Mouse (Mus musculus) midbrain, embryonic 10.5 days (tissue): Measurements from ENCODE around the gene Fnbp1. TPM values are rescaled to one million over a fixed set of nuclear protein-coding genes. Genes with fewer than 3 reads are reported as not detected.

Source experiments
- DNase-seq: peaks from one replicate; pipeline ENCODE4 v3.0.0-alpha.2; 2017; ENCODE audit warnings: low spot score
- H3K27ac ChIP-seq: fragments of 300-500 bp; sonication (generic); replicated peaks from 2 replicates; pipeline ENCODE4 v1.5.1; 2016; ENCODE audit warnings: mild to moderate bottlenecking
- H3K27me3 ChIP-seq: fragments of 300-500 bp; sonication (generic); 2 replicates; pipeline ENCODE4 v1.6.1; 2016; ENCODE audit warnings: low read depth, mild to moderate bottlenecking; ENCODE audit not compliant: poor library complexity, severe bottlenecking
- H3K36me3 ChIP-seq: fragments of 300-500 bp; sonication (generic); 2 replicates; pipeline ENCODE4 v1.6.1; 2016; ENCODE audit warnings: mild to moderate bottlenecking, moderate library complexity
- H3K4me1 ChIP-seq: fragments of 300-500 bp; sonication (generic); 2 replicates; pipeline ENCODE4 v1.6.1; 2016
- H3K4me3 ChIP-seq: fragments of 300-500 bp; sonication (generic); 2 replicates; pipeline ENCODE4 v1.5.1; 2016; ENCODE audit warnings: mild to moderate bottlenecking, moderate library complexity
- H3K9me3 ChIP-seq: fragments of 300-500 bp; sonication (generic); replicated peaks from 2 replicates; pipeline ENCODE4 v1.6.1; 2016; ENCODE audit warnings: mild to moderate bottlenecking
- WGBS: fragments of 180-500 bp; shearing (Covaris S2); methylation state at CpG from one replicate; pipeline ENCODE4 v1.1.7; 2016; 5-methylcytosine and 5-hydroxymethylcytosine counted together
- polyA plus RNA-seq: library from polyadenylated mRNA; unstranded; fragments of >200 nt; fragmentation: Nextera tagmentation; extraction: Ambion mirVana; gene quantifications from 2 replicates; pipeline ENCODE4 v1.2.1, GENCODE M21; 2016

Fnbp1 gene
- polyA plus RNA-seq, 1 experiment from 2014 or later, result 11.8 TPM

GRCm38 (mm10) chr2:31143768-31144695 is 2.2 kb upstream of the Fnbp1 start:
- DNase-seq, result no peak
- H3K9me3 ChIP-seq, result no peaks in the 10 kb centered on the region
- H3K4me3 ChIP-seq, result no peak overlapping the region
- 82% methylated on average over 16 of the region's 16 CpGs for WGBS
- peaks cover 21% of the 10 kb centered on the region for H3K4me1 ChIP-seq
- H3K27ac ChIP-seq, result no peak overlapping the region
- H3K36me3 ChIP-seq, result peaks cover 26% of the 10 kb centered on the region
- peaks cover 41% of the 10 kb centered on the region for H3K27me3 ChIP-seq

DNA sequence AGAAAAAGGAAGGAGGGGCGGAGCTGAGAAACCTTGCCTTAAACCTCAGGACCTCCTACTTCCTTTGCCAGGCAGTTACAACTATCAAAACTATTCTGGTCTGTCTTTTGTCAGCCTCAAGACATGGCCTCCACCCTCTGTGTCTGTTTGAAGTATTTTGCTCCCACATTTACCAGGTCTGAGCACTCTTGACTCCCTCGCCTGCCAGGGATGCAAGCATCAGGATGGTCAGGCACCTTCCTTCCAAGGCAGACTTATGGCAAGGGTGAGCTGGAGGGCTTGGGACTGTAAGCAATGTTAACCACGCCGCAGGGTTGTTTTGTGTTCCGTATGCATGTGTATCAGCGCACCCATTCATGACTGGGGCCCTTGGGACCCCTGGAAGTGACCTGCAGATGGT is 1.5 kb upstream of the Fnbp1 start:
- Histone ChIP-seq H3K27me3 (peaks cover 41% of the 10 kb centered on the region), H3K4me3 (no peak overlapping the region), H3K27ac (no peak overlapping the region), H3K36me3 (peaks cover 26% of the 10 kb centered on the region), H3K9me3 (no peaks in the 10 kb centered on the region), H3K4me1 (peaks cover 21% of the 10 kb centered on the region)
- DNase-seq, result no peak
- 79% methylated on average over 6 of the region's 6 CpGs for WGBS

DNA sequence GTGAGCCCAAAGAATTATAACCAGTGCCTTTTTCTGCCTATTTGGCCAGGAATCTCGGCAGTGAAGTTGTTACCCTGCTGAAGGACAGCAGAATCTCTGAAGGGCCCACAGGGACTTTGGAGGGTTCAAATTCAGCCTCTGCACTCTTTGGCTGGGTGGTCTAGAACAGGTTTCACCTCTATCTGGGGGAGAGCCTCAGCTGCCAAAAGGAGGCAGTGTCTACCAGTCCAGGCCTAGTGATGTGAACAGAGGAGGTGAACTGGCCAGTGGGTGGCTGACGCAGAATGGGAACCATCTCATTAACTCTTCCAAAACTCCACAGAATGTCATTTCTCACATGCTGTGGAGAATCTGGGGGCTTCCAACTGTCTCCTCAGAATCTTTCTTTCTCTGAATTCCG is 697 bp upstream of the Fnbp1 start:
- 46% methylated on average over 3 of the region's 3 CpGs for WGBS
- Histone ChIP-seq H3K4me1 (peaks cover 21% of the 10 kb centered on the region), H3K9me3 (no peaks in the 10 kb centered on the region), H3K4me3 (peak overlapping the region; percentile 90), H3K36me3 (peaks cover 20% of the 10 kb centered on the region), H3K27ac (no peak overlapping the region), H3K27me3 (peaks cover 41% of the 10 kb centered on the region)
- DNase-seq, result no peak

- peak overlapping the region; percentile 88 for H3K27ac ChIP-seq
- no peaks in the 10 kb centered on the region for H3K9me3 ChIP-seq
- H3K4me1 ChIP-seq, result peaks cover 21% of the 10 kb centered on the region
- peaks cover 11% of the 10 kb centered on the region for H3K36me3 ChIP-seq
- H3K4me3 ChIP-seq, result peak overlapping the region; percentile 90
- peak; percentile 38 for DNase-seq
- under 1% methylated on average over 76 of the region's 78 CpGs for WGBS
- peaks cover 41% of the 10 kb centered on the region for H3K27me3 ChIP-seq
Observed at GRCm38 (mm10) chr2:31141074-31141866, 538 bp downstream of the Fnbp1 start.

- Histone ChIP-seq H3K4me1 (peaks cover 26% of the 10 kb centered on the region), H3K27ac (peak overlapping the region; percentile 88; the same call in 1 of the 2 replicates), H3K36me3 (peaks cover 6% of the 10 kb centered on the region; the same call in 1 of the 2 replicates), H3K4me3 (peak overlapping the region; percentile 90), H3K9me3 (no peaks in the 10 kb centered on the region), H3K27me3 (peaks cover 41% of the 10 kb centered on the region)
- no peak for DNase-seq
- WGBS, result 9% methylated on average over 10 of the region's 10 CpGs
Observed at GRCm38 (mm10) chr2:31140772-31141073, 1.1 kb downstream of the Fnbp1 start.

- 84% methylated on average over 12 of the region's 12 CpGs for WGBS
- peak overlapping the region; percentile 90; the same call in 1 of the 2 replicates for H3K4me3 ChIP-seq
- H3K36me3 ChIP-seq, result peaks cover 3% of the 10 kb centered on the region; the same call in 1 of the 2 replicates
- no peak overlapping the region for H3K27ac ChIP-seq
- peaks cover 41% of the 10 kb centered on the region for H3K27me3 ChIP-seq
- no peaks in the 10 kb centered on the region for H3K9me3 ChIP-seq
- H3K4me1 ChIP-seq, result peaks cover 31% of the 10 kb centered on the region
- DNase-seq, result no peak
Observed at GRCm38 (mm10) chr2:31139991-31140771, 1.6 kb downstream of the Fnbp1 start.

DNA sequence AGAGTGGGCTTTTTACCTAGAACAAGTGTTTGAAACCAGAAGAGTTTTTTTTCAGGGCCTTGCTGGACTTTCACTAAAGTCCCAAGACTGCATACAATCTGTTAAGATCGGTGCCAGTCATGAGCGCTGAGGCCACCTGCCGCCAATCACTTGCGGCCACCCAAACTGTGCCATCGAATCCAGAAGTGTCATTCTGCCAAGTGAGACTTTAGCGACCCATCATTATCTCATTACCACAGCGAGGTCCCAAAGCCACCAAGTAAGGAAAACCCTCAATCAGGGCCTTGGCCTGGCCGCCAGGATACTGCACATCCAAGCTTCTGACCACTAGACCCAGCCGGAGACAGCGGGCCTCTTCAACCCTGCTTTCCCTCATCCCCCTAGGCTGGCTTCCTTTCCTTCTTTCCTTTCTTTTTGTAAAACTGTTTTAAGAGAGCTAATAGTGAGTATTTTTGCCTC is 2.6 kb downstream of the Fnbp1 start:
- Histone ChIP-seq H3K36me3 (no peaks in the 10 kb centered on the region), H3K27ac (no peak overlapping the region), H3K9me3 (no peaks in the 10 kb centered on the region), H3K4me1 (peaks cover 37% of the 10 kb centered on the region), H3K4me3 (no peak overlapping the region), H3K27me3 (peaks cover 38% of the 10 kb centered on the region)
- 93% methylated on average over 10 of the region's 10 CpGs for WGBS
- DNase-seq, result no peak

DNA sequence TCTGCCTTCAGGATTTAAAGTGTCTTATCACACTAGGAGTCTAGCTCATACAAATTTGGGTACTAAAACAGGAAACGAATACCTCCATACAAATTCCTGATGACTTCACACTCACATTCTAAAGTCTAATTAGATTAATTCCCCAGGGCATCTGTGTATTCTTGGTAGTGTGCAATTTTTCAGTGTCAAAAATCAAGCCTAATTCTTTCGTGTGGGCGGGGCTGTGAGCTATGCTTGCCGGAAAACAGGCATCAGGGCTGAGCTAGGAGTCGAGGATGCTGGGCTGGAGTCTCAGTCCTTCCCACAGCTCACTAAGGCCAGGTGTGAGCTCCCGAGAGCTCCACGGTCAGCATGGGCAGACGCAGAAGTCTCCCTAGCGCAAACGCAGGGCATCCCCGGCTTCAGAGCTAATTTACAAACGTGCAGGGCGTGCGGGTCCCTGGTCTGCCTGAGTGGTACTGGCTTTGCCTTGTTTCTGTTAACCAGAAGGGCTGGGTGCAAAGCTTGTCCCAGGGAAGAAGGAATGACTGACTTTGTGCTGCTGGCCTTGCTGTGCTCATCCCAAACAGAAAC is 4.7 kb downstream of the Fnbp1 start:
- no peak for DNase-seq
- 82% methylated on average over 14 of the region's 14 CpGs for WGBS
- Histone ChIP-seq H3K4me1 (peaks cover 46% of the 10 kb centered on the region), H3K4me3 (no peak overlapping the region), H3K27me3 (peaks cover 17% of the 10 kb centered on the region), H3K9me3 (no peaks in the 10 kb centered on the region), H3K36me3 (no peaks in the 10 kb centered on the region), H3K27ac (no peak overlapping the region)

- Histone ChIP-seq H3K27me3 (peaks cover 16% of the 10 kb centered on the region), H3K4me1 (peaks cover 38% of the 10 kb centered on the region), H3K9me3 (no peaks in the 10 kb centered on the region), H3K4me3 (no peak overlapping the region), H3K27ac (no peak overlapping the region), H3K36me3 (no peaks in the 10 kb centered on the region)
- 79% methylated on average over 13 of the region's 13 CpGs for WGBS
- DNase-seq, result no peak
Observed at GRCm38 (mm10) chr2:31136338-31136737, 5.5 kb downstream of the Fnbp1 start.

DNA sequence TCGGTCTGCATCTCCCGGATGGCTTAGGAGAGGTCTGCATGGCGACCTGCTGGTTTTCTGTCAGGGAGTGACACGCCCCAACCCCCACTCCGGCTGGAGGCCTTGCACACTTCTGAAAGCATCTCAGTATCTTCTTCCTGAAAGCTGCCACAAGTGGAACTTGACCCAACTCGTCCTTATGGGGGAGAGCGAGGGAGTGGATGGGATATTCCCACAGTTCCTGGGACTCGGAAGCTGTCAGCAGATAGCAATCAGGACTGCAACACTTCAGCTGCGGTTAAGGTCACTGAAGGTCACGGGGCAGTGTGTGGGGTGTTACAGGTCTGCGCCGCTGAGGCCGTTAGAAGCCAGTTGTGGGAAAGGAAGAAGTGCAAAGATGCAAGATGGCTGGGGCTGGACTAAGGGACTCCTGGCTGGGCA is 6.3 kb downstream of the Fnbp1 start:
- no peak overlapping the region for H3K4me3 ChIP-seq
- DNase-seq, result no peak
- peaks cover 37% of the 10 kb centered on the region for H3K4me1 ChIP-seq
- H3K27me3 ChIP-seq, result peaks cover 8% of the 10 kb centered on the region
- no peak overlapping the region for H3K27ac ChIP-seq
- H3K36me3 ChIP-seq, result no peaks in the 10 kb centered on the region
- H3K9me3 ChIP-seq, result no peaks in the 10 kb centered on the region
- WGBS, result 61% methylated on average over 13 of the region's 13 CpGs

DNA sequence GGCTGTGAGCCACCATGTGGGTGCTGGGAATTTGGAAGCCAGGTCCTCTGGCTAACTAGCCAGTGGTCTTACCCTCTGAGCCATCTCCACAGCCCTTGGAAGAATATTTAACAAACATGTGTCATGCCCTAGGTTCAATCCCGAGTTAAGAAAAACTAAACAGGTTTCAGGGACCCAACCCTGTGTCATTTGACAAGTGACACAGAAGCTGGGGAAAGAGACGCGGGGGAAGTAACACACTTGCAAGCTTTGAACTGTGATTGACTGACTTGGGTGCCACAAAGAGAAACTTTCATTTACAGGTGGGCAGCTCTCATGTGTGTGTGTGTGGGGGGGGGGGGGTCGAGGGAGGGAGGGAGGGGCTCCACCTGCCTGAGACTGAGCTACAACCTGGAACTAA is 7.8 kb downstream of the Fnbp1 start:
- Histone ChIP-seq H3K4me3 (no peak overlapping the region), H3K9me3 (no peaks in the 10 kb centered on the region), H3K27me3 (no peaks in the 10 kb centered on the region), H3K27ac (no peak overlapping the region), H3K36me3 (no peaks in the 10 kb centered on the region), H3K4me1 (peaks cover 36% of the 10 kb centered on the region)
- DNase-seq, result no peak
- 86% methylated on average over 4 of the region's 4 CpGs for WGBS

DNA sequence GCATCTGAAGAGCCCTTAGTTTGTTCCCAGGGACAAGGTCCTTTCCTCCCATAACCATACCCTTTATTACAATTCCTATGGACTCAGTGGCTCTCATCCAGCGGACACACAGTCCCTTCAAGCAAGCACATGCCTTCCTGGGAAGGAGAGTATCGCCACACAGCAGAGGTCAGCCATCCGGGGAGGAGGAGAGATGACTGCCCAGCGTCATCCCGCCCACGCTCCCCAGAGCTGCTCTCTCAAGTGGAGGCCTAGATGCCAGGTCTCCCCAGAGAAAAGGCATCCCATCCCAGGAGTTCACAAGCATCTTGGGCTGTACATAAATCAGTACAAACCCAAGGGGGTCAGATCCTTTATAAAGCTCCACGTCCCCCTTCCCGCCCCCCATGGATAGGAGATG is 9.1 kb downstream of the Fnbp1 start:
- WGBS, result 72% methylated on average over 8 of the region's 8 CpGs
- H3K4me3 ChIP-seq, result no peak overlapping the region
- peaks cover 39% of the 10 kb centered on the region for H3K4me1 ChIP-seq
- no peaks in the 10 kb centered on the region for H3K27me3 ChIP-seq
- DNase-seq, result no peak
- H3K9me3 ChIP-seq, result no peaks in the 10 kb centered on the region
- H3K36me3 ChIP-seq, result no peaks in the 10 kb centered on the region
- no peak overlapping the region for H3K27ac ChIP-seq
